Mouse (Mus musculus) cerebellum, adult 8-10 months (tissue): ENCODE measurements at regions not wholly inside any gene's neighbourhood (a gene's known extent, or its start where the extent isn't known, plus 50 kb on each side); places are given as distances from the start of the nearest gene placed in this dataset.
A peak's percentile ranks its signal among the peaks of the same experiment; 100 is the strongest.

Source experiments
- DNase-seq: peaks from one replicate; pipeline ENCODE4 v3.0.0; 2022

- peak; percentile 41 for DNase-seq
Measured at GRCm38 (mm10) chr14:64595891-64596290, 491.8 kb downstream of the Prss52 start.

- DNase-seq, result peak; percentile 30
Measured at GRCm38 (mm10) chr14:64597218-64597617, 493.1 kb downstream of the Prss52 start.
